Mouse (Mus musculus): ENCODE results near the gene Irx6. TPM values are rescaled to one million over a fixed set of nuclear protein-coding genes. Genes with fewer than 3 reads are reported as not detected.

Irx6 gene
- polyA plus RNA-seq (2017; shearing (Covaris generic)): not detected

DNA sequence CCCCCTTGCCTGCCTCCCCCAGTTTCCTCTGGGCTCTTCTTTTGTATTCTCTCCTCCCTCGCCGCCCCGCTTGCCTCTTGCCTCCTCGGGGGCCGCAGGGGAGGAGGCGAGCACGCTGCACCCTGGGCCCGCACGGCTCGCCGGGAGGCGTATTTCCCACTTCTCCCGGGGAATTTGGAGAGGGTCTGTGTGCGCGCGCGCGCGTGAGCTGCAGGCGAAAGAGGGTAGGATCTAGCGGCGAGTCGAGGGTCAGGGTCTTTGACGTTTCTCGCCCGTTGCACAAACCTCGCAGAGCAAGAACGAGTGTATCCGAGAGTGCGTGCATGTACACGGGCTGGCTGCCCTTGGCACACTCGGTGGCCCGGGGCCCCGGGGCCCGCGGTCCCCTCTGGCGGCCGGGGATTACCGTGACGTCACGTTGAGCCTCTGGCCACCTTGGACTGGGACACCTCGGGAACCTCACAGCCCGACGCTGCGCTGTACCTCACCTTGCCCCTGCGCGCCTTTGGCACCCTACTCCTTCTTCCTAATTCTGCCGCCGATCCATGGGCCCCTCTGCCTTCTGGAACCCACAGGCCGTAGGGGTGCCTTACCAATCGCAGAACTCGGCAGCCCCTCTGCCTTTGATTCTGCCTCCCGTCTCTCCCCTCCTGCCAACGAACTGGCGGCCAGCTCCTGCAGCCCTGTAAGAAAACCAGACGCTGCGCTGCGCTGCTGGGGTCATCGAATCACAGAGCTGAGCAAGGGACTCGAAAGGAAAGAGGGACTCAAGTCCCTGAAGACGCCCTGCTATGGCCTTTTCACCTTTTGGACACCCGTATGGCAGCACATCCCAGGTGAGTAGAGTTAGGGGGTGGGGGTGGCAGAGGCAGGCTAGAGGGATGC is at the start of gene Irx6:
Gene Irx6, plus strand, starts transcription at position 45 of the 885 bp plus-strand sequence.

Other genes starting within 250 kb of the Irx6 start
- not detected for gene Mmp2, start 153.0 kb downstream of the Irx6 start, polyA plus RNA-seq (2017; shearing (Covaris generic))
- gene Lpcat2, start 181.1 kb downstream of the Irx6 start, polyA plus RNA-seq (2017; shearing (Covaris generic)): 0.78 TPM
- not detected for gene Capns2, start 227.1 kb downstream of the Irx6 start, polyA plus RNA-seq (2017; shearing (Covaris generic))